Mouse (Mus musculus): ENCODE measurements at regions not wholly inside any gene's neighbourhood (a gene's known extent, or its start where the extent isn't known, plus 50 kb on each side); places are given as distances from the start of the nearest gene placed in this dataset.

DNA sequence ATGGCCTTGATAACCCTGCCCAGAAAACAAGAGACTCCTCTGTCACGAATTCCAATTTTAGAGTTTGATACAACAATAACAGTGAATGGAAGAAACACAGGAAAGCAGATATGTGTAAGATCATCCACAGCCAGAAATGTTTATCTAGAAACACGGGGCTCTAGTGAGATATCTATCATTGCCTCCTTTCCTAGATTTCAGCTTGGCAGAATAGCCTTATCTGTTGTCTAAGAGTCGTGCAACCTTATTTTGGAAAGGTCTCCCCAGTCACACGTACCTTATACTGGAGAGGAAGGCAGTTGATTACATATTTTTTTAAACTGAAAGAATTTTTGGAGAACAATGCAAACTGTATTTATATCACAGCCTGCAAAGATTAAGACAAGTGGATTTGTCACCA lies 61.6 kb downstream of the Gm10295 start:
- no peak for DNase-seq (ENCODE audit: low read depth)

DNA sequence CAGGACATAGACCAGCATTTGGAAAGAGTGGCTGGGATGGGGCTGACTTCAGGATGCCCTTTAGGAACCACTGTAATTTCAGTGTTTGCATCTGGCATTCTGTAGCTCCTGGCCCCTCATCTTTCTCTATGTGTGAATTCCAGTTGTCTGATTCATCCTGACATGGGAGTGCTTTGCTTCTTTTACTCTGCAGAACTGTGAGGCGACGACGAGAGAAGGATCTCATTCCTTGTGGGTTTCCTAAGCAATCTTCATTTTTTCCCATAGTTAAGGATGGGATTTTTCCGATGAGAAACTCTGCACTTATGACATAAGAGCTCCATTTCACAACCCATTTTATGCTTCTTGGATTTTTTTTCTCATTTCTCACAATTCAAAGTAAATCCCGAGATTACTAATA lies 62.0 kb downstream of the Gm10295 start:
- no peak for DNase-seq (ENCODE audit: low read depth)

DNA sequence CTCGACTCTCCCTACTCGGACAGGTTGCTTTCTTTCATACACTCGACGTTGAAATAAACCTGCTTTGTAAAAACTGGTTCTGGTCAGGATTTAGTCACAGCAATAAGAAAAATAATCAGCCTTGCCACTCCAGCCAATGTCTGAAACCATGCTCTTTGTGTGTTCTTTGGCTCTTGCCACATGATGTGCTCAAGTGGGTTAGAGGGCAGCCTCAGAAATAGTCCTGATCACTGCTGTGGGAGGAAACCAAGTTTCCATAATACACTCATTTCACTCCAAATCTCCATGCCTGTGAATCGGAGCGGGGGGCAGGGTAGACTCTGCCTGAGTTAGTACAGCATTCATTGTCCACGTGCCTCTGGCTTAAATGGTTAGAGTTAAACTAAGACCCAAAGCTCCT lies 63.8 kb downstream of the Gm10295 start:
- no peak for DNase-seq (ENCODE audit: low read depth)

DNA sequence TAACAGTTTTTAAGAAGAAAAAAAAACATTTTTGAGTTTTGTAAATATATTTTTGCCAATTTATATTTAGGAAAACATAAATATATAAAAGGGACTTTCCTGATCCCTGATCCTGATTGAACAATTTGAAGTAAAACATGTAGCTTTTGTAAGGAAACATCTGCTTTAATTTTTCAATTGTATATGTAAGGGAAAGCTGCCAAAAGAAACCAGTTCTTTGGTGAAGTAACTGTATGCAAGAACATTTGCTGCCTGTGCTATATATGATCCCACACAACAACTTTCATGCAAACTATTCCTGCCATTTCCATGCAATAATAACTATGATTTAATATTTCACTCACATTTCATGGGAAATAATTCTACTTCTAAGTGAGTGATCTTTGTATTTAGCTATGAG lies 67.0 kb downstream of the Gm10295 start:
- no peak for DNase-seq (ENCODE audit: low read depth)

- no peak for DNase-seq (ENCODE audit: low read depth)
Observed at GRCm38 (mm10) chr7:71283419-71283818, 67.9 kb downstream of the Gm10295 start.

GRCm38 (mm10) chr7:71266101-71266500 lies 85.2 kb downstream of the Gm10295 start:
- DNase-seq (ENCODE audit: low read depth), result no peak

GRCm38 (mm10) chr7:71264115-71264514 lies 87.2 kb downstream of the Gm10295 start:
- no peak for DNase-seq (ENCODE audit: low read depth)

GRCm38 (mm10) chr7:71249669-71250068 lies 101.6 kb downstream of the Gm10295 start:
- DNase-seq (ENCODE audit: low read depth), result no peak

GRCm38 (mm10) chr7:71249216-71249615 lies 102.1 kb downstream of the Gm10295 start:
- DNase-seq (ENCODE audit: low read depth), result no peak

GRCm38 (mm10) chr7:71247922-71248321 lies 103.4 kb downstream of the Gm10295 start:
- no peak for DNase-seq (ENCODE audit: low read depth)

DNA sequence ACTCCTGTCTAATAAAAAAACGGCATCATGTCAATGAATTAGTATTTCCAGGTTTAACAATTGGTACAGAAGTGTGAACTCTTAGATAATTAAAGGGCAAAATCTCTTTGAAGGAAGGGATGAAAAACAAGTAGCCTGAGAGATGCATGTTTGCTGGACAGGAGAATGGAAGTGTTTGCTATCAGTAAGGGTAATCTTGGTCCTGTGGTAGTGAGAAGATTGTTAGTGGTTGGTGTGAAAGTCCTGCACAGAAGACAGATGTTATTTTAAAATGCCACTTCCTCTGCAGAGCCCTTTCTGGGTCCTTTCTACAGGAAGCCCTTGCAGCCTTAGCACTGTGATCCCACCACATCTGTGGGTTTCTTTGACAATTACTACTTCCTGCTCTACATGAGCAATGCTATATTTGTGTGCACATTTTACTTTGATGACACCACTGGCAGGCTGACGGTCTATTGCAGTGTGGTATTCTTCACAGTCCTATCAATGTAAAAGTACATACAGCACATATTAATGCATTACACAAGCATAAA lies 108.8 kb downstream of the Gm10295 start:
- DNase-seq (ENCODE audit: low read depth), result no peak

DNA sequence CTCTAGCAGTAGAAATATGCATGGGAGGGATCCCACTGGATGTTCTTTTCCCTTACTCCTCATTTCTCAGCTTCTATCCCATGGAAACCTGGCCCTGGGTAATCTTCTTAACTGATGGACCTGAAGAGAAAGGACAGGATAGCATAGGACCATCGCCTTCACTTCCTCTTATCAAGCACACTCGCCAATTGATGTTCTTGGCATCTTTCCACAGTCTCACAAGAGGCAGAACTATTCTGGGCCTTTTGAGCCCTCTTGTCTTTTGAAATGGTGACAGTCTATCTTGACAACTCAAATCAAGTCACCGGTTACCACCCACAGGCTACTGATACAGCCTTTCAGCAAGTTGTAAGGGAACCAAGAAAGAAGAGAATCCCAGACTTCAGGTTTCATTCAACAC lies 112.1 kb downstream of the Gm10295 start:
- DNase-seq (ENCODE audit: low read depth), result no peak

DNA sequence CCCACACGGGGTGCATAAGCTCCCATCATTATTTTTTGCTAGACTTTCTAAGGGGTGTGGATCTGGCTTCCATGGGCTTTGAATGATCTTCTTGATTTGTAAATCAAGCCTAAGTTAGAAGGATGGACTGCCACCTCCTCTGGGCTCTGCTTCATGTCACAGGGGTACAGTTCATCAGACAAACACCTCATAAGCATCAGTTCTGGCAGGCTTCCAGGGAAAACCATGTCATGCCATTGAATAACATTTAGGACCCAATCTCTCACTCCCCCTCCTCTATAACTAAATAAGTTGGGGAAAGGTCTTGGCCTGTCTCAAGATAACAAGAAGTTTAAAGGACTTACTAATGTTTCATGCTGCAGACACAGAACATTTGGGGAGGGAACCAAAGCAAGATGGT lies 115.0 kb downstream of the Gm10295 start:
- no peak for DNase-seq (ENCODE audit: low read depth)

DNA sequence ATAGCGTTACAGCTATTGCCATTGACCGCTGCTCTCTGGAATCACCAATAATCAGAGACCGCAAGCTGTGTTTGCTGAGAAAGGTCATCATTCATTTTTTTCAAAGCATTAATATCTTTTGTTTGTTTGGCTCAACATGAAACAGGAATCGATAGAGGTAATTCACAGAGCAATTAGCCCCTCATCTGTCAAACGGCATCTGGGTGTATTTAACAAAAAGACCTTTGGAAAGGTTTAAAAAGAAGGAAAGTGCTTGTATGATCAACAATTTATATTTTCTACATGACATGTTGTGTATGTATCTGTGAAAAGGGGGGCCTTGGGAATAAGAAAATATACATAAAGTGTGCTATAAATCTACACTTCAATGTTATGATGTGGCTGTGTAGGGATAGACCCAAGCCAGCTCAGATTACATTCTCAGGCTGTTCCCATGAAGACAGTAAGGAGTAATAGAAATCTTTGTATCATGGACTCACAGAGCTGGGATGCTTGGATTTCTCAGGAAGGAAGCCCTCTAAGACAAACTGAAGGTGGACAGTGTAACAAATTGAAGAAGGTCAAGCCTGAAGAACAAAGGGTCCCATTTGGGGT lies 117.0 kb downstream of the Gm10295 start:
- no peak for DNase-seq (ENCODE audit: low read depth)

DNA sequence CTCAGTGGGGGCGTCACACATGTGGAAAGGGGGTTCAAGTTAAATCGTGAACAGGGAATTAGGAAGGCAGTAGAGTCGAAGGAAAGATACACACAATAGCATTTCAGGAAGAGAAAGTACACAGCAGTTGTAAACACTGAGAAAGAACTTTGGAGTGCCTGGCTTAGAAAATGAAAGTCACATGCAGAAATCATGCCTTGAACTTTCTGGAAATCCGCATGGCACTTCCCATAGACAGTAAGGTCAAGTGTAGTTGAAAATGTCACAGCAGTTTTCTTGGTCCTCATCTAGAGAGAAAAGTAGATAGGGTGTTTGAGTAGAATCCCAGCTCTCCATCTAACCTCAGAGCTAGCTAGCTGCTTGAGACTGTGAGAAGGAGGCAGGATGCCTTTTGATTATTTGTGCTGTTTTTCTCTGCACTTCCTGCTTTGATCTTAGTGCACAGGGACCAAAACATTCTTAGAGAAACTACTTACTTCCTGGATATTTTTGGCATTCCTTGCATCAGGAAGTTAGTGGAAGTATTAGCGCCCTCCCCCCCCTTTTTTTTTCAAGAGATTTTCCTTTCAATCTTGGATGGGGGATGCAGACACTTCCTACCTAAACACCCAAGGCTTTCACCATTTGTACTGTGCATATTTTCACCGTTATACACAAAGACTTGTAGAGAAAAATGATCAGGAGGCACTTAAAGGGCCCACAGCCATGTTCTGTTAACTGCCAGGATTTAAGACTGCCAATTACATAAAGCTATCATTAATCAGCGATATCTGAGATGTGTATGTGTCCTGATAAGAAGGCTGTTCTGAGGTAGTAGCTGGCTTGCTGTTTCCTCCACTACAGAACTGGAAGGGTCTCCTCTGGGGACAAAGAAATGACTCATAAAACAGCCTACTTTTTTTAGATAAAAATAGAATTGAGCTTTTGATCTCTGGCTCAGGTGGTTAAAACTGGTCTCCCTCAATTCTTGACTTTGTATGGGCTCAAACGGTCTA lies 118.2 kb downstream of the Gm10295 start:
- DNase-seq (ENCODE audit: low read depth), result no peak

DNA sequence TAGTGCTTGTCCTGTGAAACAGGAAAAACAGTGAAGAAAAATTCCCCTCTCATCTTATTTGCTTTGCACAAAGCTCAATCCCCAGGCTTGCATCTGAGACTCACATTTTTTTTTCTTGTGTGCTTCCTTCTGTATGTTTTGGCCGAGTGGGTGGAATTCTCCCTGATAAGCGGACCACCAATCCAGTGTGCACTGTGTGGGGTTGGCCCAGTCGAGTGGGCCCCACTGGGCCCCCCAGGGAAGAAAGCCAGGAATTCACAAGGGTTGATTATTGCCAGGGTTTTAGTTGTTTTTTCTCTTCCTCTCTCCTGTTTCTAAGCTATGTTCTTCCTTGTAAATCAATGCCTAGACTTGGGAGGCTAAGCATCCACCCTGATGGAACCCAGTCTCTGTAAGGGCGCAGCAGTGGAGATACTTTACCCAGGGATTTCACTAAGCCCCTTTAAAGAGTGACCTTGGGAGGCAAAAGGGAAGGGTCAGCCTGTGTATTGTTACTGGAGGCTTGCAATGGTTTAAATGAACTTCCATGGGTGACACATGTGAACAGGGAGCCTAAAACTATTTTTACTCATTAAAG lies 120.3 kb downstream of the Gm10295 start:
- no peak for DNase-seq (ENCODE audit: low read depth)

DNA sequence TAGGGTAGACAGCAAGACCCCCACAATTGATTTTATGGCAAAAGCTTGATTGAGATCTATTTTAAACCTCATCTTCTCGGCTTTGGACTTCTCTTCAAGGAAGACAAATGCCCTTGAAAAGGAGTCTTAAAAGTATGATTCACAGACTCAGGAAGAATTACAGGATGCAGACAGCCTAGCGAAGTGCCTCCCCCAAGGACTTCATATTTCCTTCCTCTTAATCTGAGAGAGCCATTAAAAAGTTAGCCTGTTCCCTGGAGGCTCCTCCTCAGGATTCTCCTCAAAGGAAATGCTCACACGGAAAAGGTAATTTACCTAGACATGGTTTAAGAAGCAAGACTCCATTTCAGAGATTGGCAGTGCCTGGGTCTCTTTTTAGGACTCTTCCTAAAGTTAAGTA lies 122.1 kb downstream of the Gm10295 start:
- no peak for DNase-seq (ENCODE audit: low read depth)

DNA sequence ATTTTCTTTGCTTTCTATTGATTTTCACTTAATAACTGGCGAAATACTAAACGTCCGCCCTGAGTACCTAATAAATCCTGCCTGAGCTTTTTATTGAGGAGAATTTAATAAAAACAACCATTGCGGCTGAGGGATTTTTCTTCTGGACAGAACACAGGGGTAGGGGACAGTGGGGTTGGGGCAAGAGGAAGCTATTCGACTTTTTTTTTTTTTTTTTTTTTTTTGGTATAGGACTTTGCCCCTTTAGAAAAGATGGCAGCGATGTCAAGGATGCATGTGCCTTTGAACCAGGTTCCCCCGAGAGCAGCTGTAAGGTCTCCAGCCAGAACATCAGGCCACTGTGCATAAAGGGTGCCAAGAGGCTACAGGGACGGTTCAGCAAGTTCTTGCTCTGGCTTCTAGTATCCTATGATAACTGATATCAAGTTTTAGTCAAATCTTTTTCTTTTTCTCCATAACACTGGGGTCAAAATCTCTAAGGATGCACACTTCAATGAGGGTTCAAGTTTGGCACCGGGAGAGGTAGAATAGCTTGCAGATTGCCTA lies 126.9 kb downstream of the Gm10295 start:
- DNase-seq (ENCODE audit: low read depth), result no peak

GRCm38 (mm10) chr7:71223513-71224319 lies 127.6 kb downstream of the Gm10295 start:
- DNase-seq (ENCODE audit: low read depth), result no peak

DNA sequence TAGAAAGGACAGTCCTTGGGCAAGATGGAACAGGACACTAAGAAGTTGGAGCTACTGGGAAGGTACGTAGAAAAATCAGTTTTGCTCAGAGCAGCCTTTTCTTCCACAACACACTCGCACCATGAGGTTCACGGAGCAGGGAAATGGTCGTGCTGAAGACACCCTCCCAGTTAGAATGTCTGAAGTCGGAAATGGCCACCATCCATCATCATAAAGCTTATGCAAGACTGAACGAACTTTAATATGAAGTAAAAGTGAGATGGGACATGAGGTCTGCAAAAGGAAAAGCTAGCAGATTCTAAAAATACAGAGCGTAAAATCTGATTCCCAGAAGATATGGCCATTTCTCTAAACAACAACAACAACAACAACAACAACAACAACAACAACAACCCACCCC lies 133.9 kb downstream of the Gm10295 start:
- DNase-seq (ENCODE audit: low read depth), result no peak

- no peak for DNase-seq (ENCODE audit: low read depth)
Observed at GRCm38 (mm10) chr7:71216808-71217207, 134.5 kb downstream of the Gm10295 start.
